Comparison of ENCODE assay signal across 24 mouse cellular contexts in genomic region chr13:41494681-41495080, GRCm38 (mm10).
"Had no signal": no experiment of that assay in that cellular context is flagged by ENCODE, and none has a peak within 500 bp of the region (broad histone marks: within the 10 kb centered on the region; RNA-seq: fewer than 3 reads in every experiment).

No protein-coding gene starts in this region.

- H3K4me3 ChIP-seq: heart, adult 2 months; heart, embryonic 13.5 days; heart, embryonic 15.5 days; hindbrain, embryonic 13.5 days; hindbrain, embryonic 15.5 days; layer of hippocampus, adult 2 months; limb, embryonic 13.5 days; limb, embryonic 15.5 days; liver, embryonic 12.5 days had no signal

- H3K27me3 ChIP-seq: hindbrain, embryonic 13.5 days; hindbrain, embryonic 15.5 days; limb, embryonic 13.5 days; limb, embryonic 15.5 days; liver, embryonic 12.5 days had no signal

- H3K27ac ChIP-seq: heart, adult 2 months; heart, embryonic 13.5 days; heart, embryonic 15.5 days; hindbrain, embryonic 13.5 days; hindbrain, embryonic 15.5 days; hindbrain, postnatal 0 days; layer of hippocampus, adult 2 months; limb, embryonic 13.5 days; limb, embryonic 15.5 days; liver, embryonic 12.5 days; liver, embryonic 14.5 days had no signal

- H3K4me2 ChIP-seq: heart, embryonic 11.5 days; heart, embryonic 13.5 days; heart, embryonic 15.5 days; hindbrain, embryonic 13.5 days; hindbrain, embryonic 15.5 days; limb, embryonic 13.5 days; limb, embryonic 15.5 days; liver, embryonic 12.5 days had no signal

- H3K4me1 ChIP-seq: heart, embryonic 13.5 days; heart, embryonic 15.5 days; liver, embryonic 12.5 days had no signal

- DNase-seq: gastrocnemius, postnatal 14 days; gastrocnemius, postnatal 36 days; heart, adult 2 months; heart, postnatal 14 days; heart, postnatal 36 days; kidney, adult 11 months; kidney, adult 8-10 months; kidney, postnatal 10 days; kidney, postnatal 25 days; kidney, postnatal 4 days; layer of hippocampus, adult 9-11 months; layer of hippocampus, postnatal 36 days; left cerebral cortex, postnatal 4 days had no signal

- H3K36me3 ChIP-seq: heart, embryonic 13.5 days; heart, embryonic 15.5 days; hindbrain, embryonic 13.5 days; hindbrain, embryonic 15.5 days; limb, embryonic 13.5 days; limb, embryonic 15.5 days; liver, embryonic 12.5 days had no signal

- H3K9ac ChIP-seq: heart, embryonic 13.5 days; heart, embryonic 15.5 days; hindbrain, embryonic 13.5 days; hindbrain, embryonic 15.5 days; limb, embryonic 13.5 days; limb, embryonic 15.5 days; liver, embryonic 12.5 days; liver, embryonic 14.5 days had no signal

- H3K9me3 ChIP-seq: heart, embryonic 13.5 days; heart, embryonic 15.5 days; hindbrain, embryonic 13.5 days; hindbrain, embryonic 15.5 days; limb, embryonic 13.5 days; limb, embryonic 15.5 days; liver, embryonic 12.5 days had no signal
